Mouse (Mus musculus) lung, postnatal 0 days (tissue): ENCODE results near the gene Gnaq. TPM values are rescaled to one million over a fixed set of nuclear protein-coding genes. Genes with fewer than 3 reads are reported as not detected.

Source experiments
- ATAC-seq: fragments of 200-750 bp; cut with Nextera tagmentation; 2 replicates; pipeline ENCODE4 v1.8.0; 2017; ENCODE audit warnings: moderate library complexity
- DNase-seq: peaks from one replicate; pipeline ENCODE4 v3.0.0-alpha.2; 2016; ENCODE audit warnings: low spot score
- H3K27ac ChIP-seq: fragments of 300-500 bp; sonication (generic); 2 replicates; pipeline ENCODE4 v1.5.1; 2014; ENCODE audit warnings: antibody characterized with exemption, mild to moderate bottlenecking, low read length, mixed read lengths
- H3K27me3 ChIP-seq: fragments of 300-500 bp; sonication (generic); replicated peaks from 2 replicates; pipeline ENCODE4 v1.6.1; 2014; ENCODE audit warnings: low read length, mixed read lengths; ENCODE audit not compliant: insufficient read depth
- H3K36me3 ChIP-seq: fragments of 300-500 bp; sonication (generic); 2 replicates; pipeline ENCODE4 v1.6.1; 2014; ENCODE audit warnings: low read length, mixed read lengths; ENCODE audit not compliant: insufficient read depth
- H3K4me1 ChIP-seq: fragments of 300-500 bp; sonication (generic); 2 replicates; pipeline ENCODE4 v1.6.1; 2014; ENCODE audit warnings: antibody characterized with exemption, low read depth, low read length, mixed read lengths; ENCODE audit not compliant: insufficient read depth
- H3K4me2 ChIP-seq: fragments of 300-500 bp; sonication (generic); replicated peaks from 2 replicates; pipeline ENCODE4 v1.6.1; 2014; ENCODE audit warnings: low read depth, mild to moderate bottlenecking, low read length, moderate library complexity, mixed read lengths
- H3K4me3 ChIP-seq: fragments of 300-500 bp; sonication (generic); 2 replicates; pipeline ENCODE4 v1.5.1; 2014; ENCODE audit warnings: low read depth, low read length
- H3K9ac ChIP-seq: fragments of 300-500 bp; sonication (generic); replicated peaks from 2 replicates; pipeline ENCODE4 v1.6.1; 2014; ENCODE audit warnings: low read depth, mild to moderate bottlenecking
- H3K9me3 ChIP-seq: fragments of 300-500 bp; sonication (generic); 2 replicates; pipeline ENCODE4 v1.6.1; 2016; ENCODE audit warnings: low read length, mixed read lengths
- CTCF ChIP-seq: IDR thresholded peaks from 2 replicates; pipeline ENCODE4 v1.5.1; 2016; ENCODE audit warnings: antibody characterized with exemption, mild to moderate bottlenecking
- EP300 ChIP-seq: IDR thresholded peaks from 2 replicates; pipeline ENCODE4 v1.6.1; 2016; ENCODE audit warnings: antibody characterized with exemption, mild to moderate bottlenecking, control low read depth
- WGBS: fragments of 180-500 bp; shearing (Covaris S2); extraction: QIAGEN DNeasy Blood & Tissue Kit; methylation state at CpG from one replicate; pipeline ENCODE4 v1.1.7; 2014; 5-methylcytosine and 5-hydroxymethylcytosine counted together
- polyA plus RNA-seq: library from polyadenylated mRNA; unstranded; fragments of >200 nt; fragmentation: Nextera tagmentation; extraction: Ambion mirVana; gene quantifications from 2 replicates; pipeline ENCODE4 v1.2.1, GENCODE M21; 2015

Gene Gnaq
- polyA plus RNA-seq, 1 experiment from 2014 or later: 27.6 TPM

DNA sequence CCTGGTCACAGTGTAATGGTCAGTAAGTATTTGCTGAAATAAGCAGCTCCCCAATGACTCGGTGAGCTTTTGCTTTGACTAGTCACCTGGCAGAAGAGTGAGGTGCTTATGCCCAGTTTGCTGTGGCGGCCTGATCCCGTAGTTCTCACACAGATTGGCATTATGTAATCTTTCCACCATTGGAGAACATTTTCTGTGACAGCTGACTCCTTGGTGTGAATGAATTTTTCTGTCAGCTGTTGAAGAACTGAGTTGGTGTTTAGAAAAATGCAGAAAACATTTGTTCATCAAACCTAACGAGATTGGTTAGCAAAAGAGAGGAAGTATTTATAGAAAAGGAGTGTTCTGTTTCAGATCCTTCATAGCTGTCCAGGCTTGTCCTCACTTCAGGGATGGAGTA, 34.6 kb downstream of the Gnaq start:
- no peak for TF ChIP-seq EP300
- no peak for TF ChIP-seq CTCF
- Histone ChIP-seq H3K36me3 (no peaks in the 10 kb centered on the region), H3K27me3 (no peaks in the 10 kb centered on the region), H3K9me3 (no peaks in the 10 kb centered on the region), H3K27ac (peak overlapping the region; percentile 89), H3K4me1 (peaks cover 21% of the 10 kb centered on the region; the same call in 1 of the 2 replicates), H3K4me3 (no peak overlapping the region), H3K9ac (no peak overlapping the region), H3K4me2 (no peak overlapping the region)
- WGBS: 40% methylated on average over 4 of the region's 4 CpGs
- DNase-seq (peak; percentile 46), ATAC-seq (no peak)

DNA sequence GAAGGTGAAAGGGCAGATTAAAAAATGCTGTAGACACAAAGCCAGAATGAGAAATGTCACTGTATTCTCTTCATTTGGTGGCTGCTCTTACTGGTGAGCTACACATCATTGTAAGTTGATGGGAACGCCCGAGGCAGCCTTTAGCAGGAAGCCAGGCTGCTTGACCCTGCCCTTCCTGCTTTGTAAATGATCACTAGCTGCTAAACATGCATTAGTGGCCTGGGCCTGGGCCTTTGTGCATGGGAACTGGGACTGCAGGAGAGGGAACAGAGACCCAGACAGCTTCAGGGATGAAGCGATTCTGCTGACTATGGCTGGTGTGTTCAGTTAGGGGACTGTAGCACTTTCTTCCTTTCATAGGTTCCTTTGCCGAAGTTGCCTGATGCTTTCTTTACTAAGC, 35.6 kb downstream of the Gnaq start:
- ATAC-seq (peak; percentile 85), DNase-seq (peak; percentile 64)
- Histone ChIP-seq H3K4me2 (no peak overlapping the region), H3K4me3 (no peak overlapping the region), H3K27me3 (no peaks in the 10 kb centered on the region), H3K9me3 (no peaks in the 10 kb centered on the region), H3K36me3 (no peaks in the 10 kb centered on the region), H3K9ac (no peak overlapping the region), H3K27ac (peak overlapping the region; percentile 89), H3K4me1 (peaks cover 21% of the 10 kb centered on the region; the same call in 1 of the 2 replicates)
- no peak for TF ChIP-seq EP300
- TF ChIP-seq CTCF: no peak
- WGBS: 31% methylated on average over 4 of the region's 4 CpGs

DNA sequence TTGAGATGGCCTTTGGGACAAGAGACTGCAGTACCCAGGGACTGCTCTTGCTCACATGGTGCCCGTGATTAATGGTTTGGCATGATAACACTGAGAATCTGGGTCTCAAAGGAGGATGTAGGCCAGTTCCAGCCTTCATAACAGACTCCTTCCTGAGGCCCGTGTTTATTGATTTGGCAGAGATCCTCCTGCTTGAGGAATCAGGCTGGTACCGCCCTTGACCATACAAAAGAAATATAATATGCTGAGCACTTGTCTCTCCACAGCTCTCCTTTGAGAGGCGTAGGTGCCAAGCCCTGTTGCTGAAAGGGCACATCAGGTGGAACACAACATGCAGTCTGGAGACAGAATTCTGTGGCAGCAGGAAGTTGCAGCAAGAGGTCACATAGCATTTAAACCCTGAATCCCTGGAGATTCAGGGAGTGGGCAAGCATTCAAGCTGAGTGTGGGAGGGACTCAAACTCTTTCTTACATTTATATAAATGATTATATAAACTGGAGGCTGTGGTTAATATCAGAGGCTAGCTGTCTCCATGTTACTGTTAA, 36.1 kb downstream of the Gnaq start:
- H3K9ac ChIP-seq: no peak overlapping the region
- H3K4me1 ChIP-seq: peaks cover 24% of the 10 kb centered on the region; the same call in 1 of the 2 replicates
- peak overlapping the region; percentile 89 for H3K27ac ChIP-seq
- no peak overlapping the region for H3K4me2 ChIP-seq
- TF ChIP-seq EP300 (no peak; the same call in 1 of the 2 replicates), CTCF (peak; percentile 19)
- H3K27me3 ChIP-seq: no peaks in the 10 kb centered on the region
- H3K36me3 ChIP-seq: no peaks in the 10 kb centered on the region
- no peaks in the 10 kb centered on the region for H3K9me3 ChIP-seq
- WGBS: 25% methylated on average over 4 of the region's 4 CpGs
- DNase-seq: peak; percentile 77
- peak; percentile 89 for ATAC-seq
- no peak overlapping the region for H3K4me3 ChIP-seq

DNA sequence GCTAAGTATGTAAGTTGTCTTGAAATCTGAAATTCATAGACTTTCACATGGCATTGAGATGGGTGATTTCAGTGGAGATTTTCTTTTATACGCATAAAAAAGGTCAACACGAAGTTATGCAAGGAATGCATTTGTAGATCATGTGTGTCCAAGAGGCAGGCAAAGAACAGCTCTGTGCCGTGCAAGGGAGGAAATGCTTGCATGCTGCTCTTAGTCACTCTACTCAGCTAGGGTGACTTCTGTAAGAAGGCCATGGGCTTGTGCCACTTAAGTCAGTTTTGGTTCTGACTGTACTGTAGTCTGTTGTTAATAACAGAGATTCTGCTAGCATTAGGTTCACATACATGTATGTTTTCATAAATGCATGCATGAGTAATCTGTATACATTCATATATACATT, 38.1 kb downstream of the Gnaq start:
- Histone ChIP-seq H3K4me2 (no peak overlapping the region), H3K4me3 (no peak overlapping the region), H3K9ac (no peak overlapping the region), H3K36me3 (no peaks in the 10 kb centered on the region), H3K27ac (no peak overlapping the region), H3K4me1 (peaks cover 27% of the 10 kb centered on the region; the same call in 1 of the 2 replicates), H3K27me3 (no peaks in the 10 kb centered on the region), H3K9me3 (no peaks in the 10 kb centered on the region)
- TF ChIP-seq CTCF (no peak), EP300 (no peak)
- WGBS: 25% methylated on average over 3 of the region's 3 CpGs
- ATAC-seq (0 out of 2 replicates have a peak, but pooled peaks have one; percentile 18), DNase-seq (peak; percentile 58)

DNA sequence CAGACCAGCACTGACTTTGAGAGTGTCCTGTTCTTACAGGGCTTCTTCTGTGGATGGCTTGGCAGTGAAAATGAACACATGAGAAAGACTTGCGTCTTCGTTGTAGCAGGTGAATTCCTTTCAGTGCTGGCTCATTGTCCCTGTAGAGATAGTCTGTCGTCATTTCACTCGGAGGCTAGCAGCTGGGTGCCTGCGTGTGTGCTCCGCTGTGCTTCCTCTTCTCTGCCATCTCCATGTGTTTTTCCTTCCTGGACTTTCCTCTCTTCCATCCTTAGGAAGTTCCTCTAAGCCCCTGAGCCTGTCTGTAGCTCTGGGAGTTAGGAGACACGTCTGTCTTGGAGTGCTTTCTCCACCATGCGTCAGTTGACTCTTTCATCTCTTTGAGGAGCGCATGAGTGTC, 41.1 kb downstream of the Gnaq start:
- no peaks in the 10 kb centered on the region for H3K9me3 ChIP-seq
- H3K27ac ChIP-seq: no peak overlapping the region
- TF ChIP-seq EP300 (no peak), CTCF (no peak)
- no peak for DNase-seq
- no peak overlapping the region for H3K9ac ChIP-seq
- H3K4me3 ChIP-seq: no peak overlapping the region
- no peak overlapping the region for H3K4me2 ChIP-seq
- H3K4me1 ChIP-seq: peaks cover 21% of the 10 kb centered on the region; the same call in 1 of the 2 replicates
- H3K36me3 ChIP-seq: no peaks in the 10 kb centered on the region
- no peak for ATAC-seq
- 36% methylated on average over 9 of the region's 9 CpGs for WGBS
- no peaks in the 10 kb centered on the region for H3K27me3 ChIP-seq

DNA sequence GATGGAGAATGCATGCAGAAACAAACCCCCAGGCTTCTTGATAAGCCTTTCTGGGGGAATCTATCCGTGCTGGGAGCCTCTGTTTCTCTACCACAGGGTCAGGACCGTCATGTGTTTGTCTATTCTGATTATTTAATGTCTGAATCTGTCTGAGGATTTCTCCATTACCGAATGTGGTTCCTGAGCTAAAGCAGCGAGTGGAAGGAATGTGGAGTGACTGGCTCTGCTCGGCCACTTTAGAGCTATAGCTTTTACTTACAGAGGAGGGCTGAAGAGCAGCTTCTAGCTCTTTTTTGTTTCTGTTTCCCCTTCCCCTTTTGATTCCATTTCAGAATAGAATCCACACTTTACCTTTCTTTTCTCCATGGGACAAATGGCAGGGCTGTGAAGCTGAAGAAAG, 43.8 kb downstream of the Gnaq start:
- Histone ChIP-seq H3K4me3 (no peak overlapping the region), H3K27ac (peak overlapping the region; percentile 21; the same call in 1 of the 2 replicates), H3K9me3 (no peaks in the 10 kb centered on the region), H3K27me3 (no peaks in the 10 kb centered on the region), H3K4me1 (peaks cover 16% of the 10 kb centered on the region; the same call in 1 of the 2 replicates), H3K36me3 (no peaks in the 10 kb centered on the region), H3K4me2 (peak overlapping the region; percentile 22), H3K9ac (no peak overlapping the region)
- 33% methylated on average over 5 of the region's 5 CpGs for WGBS
- DNase-seq (peak; percentile 60), ATAC-seq (peak; percentile 50)
- TF ChIP-seq EP300 (no peak), CTCF (no peak)
